ENCODE assay signal across 11 mouse cellular contexts in the genomic region with DNA sequence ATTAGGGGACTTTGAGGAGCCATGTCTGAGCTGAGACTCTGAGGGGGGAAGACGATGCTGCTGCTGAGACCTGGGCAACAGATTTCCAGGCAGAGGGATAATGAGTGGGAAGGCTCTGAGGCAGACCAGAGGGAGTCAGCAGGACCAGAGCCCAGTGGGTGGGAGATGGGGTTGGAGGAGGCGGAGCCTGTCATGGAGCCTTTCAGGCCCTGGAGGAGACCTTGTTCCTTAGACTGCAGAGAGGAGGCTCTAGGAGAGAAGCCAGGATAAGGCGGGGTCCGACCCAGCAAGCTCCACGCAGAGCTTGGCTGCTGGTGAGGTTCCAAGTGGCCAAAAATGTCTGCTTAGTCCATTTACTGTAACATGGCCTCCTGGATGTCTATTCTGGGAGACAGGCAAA. TPM values are rescaled to one million over a fixed set of nuclear protein-coding genes. Genes with fewer than 3 reads are reported as not detected.
DNase-seq lines count a peak whose midpoint lies in the region; ATAC-seq and TF ChIP-seq lines count a peak whose summit lies in the region.
"Had no signal": no experiment of that assay in that cellular context is flagged by ENCODE, and none has a peak within 500 bp of the region (broad histone marks: within the 10 kb centered on the region; RNA-seq: fewer than 3 reads in every experiment).

No protein-coding gene starts in this region.

- H3K27me3 ChIP-seq in embryonic facial prominence, embryonic 13.5 days = no peaks in the 10 kb centered on the region
- peaks cover 8% of the 10 kb centered on the region; the same call in 1 of the 2 replicates for H3K27me3 ChIP-seq in embryonic facial prominence, embryonic 10.5 days (replicated peaks; ENCODE audit: low read depth, poor library complexity, severe bottlenecking)
- H3K27me3 ChIP-seq in midbrain, postnatal 0 days (ENCODE audit: insufficient read depth, low read length) = no peaks in the 10 kb centered on the region
- H3K27me3 ChIP-seq in midbrain, embryonic 16.5 days (ENCODE audit: control insufficient read depth, insufficient read depth, low read depth, low read length) = no peaks in the 10 kb centered on the region
- no peaks in the 10 kb centered on the region; the same call in 1 of the 2 replicates for H3K27me3 ChIP-seq in heart, embryonic 14.5 days (ENCODE audit: control insufficient read depth, insufficient read depth, low read length)
- H3K27me3 ChIP-seq: neural tube, embryonic 12.5 days had no signal

- H3K36me3 ChIP-seq in embryonic facial prominence, embryonic 13.5 days = no peaks in the 10 kb centered on the region
- no peaks in the 10 kb centered on the region for H3K36me3 ChIP-seq in embryonic facial prominence, embryonic 10.5 days (replicated peaks)
- no peaks in the 10 kb centered on the region for H3K36me3 ChIP-seq in midbrain, postnatal 0 days (ENCODE audit: insufficient read depth, low read length)
- H3K36me3 ChIP-seq in midbrain, embryonic 16.5 days (ENCODE audit: control insufficient read depth, insufficient read depth, low read length) = no peaks in the 10 kb centered on the region
- no peaks in the 10 kb centered on the region for H3K36me3 ChIP-seq in heart, embryonic 14.5 days (ENCODE audit: control insufficient read depth, insufficient read depth, low read length)
- H3K36me3 ChIP-seq: neural tube, embryonic 12.5 days had no signal

- no peak for TF ChIP-seq CTCF in midbrain, postnatal 0 days (IDR thresholded peaks at IDR 0.05)

- 25% methylated on average over 5 of the region's 5 CpGs for WGBS in embryonic facial prominence, embryonic 13.5 days
- 21% methylated on average over 5 of the region's 5 CpGs for WGBS in embryonic facial prominence, embryonic 10.5 days
- WGBS in midbrain, postnatal 0 days = 23% methylated on average over 5 of the region's 5 CpGs
- 20% methylated on average over 5 of the region's 5 CpGs for WGBS in midbrain, embryonic 16.5 days
- 18% methylated on average over 5 of the region's 5 CpGs for WGBS in heart, embryonic 14.5 days

- ATAC-seq in embryonic facial prominence, embryonic 13.5 days (ENCODE audit: insufficient number of reproducible peaks, insufficient read depth, low FRiP score, low TSS enrichment, low read depth) = 0 out of 2 replicates have a peak, but pooled peaks have one; percentile 48
- ATAC-seq in midbrain, postnatal 0 days (ENCODE audit: low FRiP score) = no peak
- ATAC-seq in midbrain, embryonic 16.5 days = no peak
- ATAC-seq in heart, embryonic 14.5 days (ENCODE audit: insufficient number of reproducible peaks, insufficient read depth, low FRiP score, low read depth) = peak; percentile 39; the same call in 1 of the 2 replicates

- no peak for DNase-seq in embryonic facial prominence, embryonic 10.5 days (ENCODE audit: low spot score)
- peak; percentile 45 for DNase-seq in midbrain, postnatal 0 days (ENCODE audit: low spot score)
- DNase-seq in right cerebral cortex, postnatal 25 days = peak; percentile 22
- no peak for DNase-seq in spleen, postnatal 4 days (ENCODE audit: low spot score in 2 of 2)
- no peak for DNase-seq in yolk sac, embryonic 10.5 days (ENCODE audit: low spot score)

- H3K4me2 ChIP-seq in embryonic facial prominence, embryonic 13.5 days = no peak overlapping the region
- no peak overlapping the region for H3K4me2 ChIP-seq in midbrain, postnatal 0 days (ENCODE audit: low read depth, low read length, poor library complexity, severe bottlenecking)
- H3K4me2 ChIP-seq in midbrain, embryonic 16.5 days (ENCODE audit: low read length) = no peak overlapping the region
- H3K4me2 ChIP-seq in heart, embryonic 14.5 days (ENCODE audit: low read length) = peak overlapping the region; percentile 1; the same call in 1 of the 2 replicates
- H3K4me2 ChIP-seq: neural tube, embryonic 12.5 days had no signal

- H3K4me1 ChIP-seq in embryonic facial prominence, embryonic 13.5 days = peaks cover 13% of the 10 kb centered on the region
- H3K4me1 ChIP-seq in embryonic facial prominence, embryonic 10.5 days = peaks cover 15% of the 10 kb centered on the region
- no peaks in the 10 kb centered on the region for H3K4me1 ChIP-seq in midbrain, postnatal 0 days (ENCODE audit: insufficient read depth, low read length)
- H3K4me1 ChIP-seq in midbrain, embryonic 16.5 days (ENCODE audit: control insufficient read depth, insufficient read depth, low read length) = peaks cover 5% of the 10 kb centered on the region
- peaks cover 7 to 12% of the 10 kb centered on the region in 2 experiments for H3K4me1 ChIP-seq in heart, embryonic 14.5 days (ENCODE audit: control insufficient read depth in 2 of 2, insufficient read depth in 2 of 2, low read length in 2 of 2)

- peak overlapping the region; percentile 33; the same call in 1 of the 2 replicates for H3K27ac ChIP-seq in embryonic facial prominence, embryonic 13.5 days
- no peak overlapping the region for H3K27ac ChIP-seq in embryonic facial prominence, embryonic 10.5 days (replicated peaks)
- H3K27ac ChIP-seq in midbrain, postnatal 0 days (ENCODE audit: low read depth, low read length) = no peak overlapping the region
- H3K27ac ChIP-seq in midbrain, embryonic 16.5 days (ENCODE audit: low read length) = no peak overlapping the region
- H3K27ac ChIP-seq in heart, embryonic 14.5 days (replicated peaks in 1 of 2; ENCODE audit: control insufficient read depth in 1 of 2, insufficient read depth in 1 of 2, low read depth in 2 of 2, low read length in 2 of 2) = 0 out of 4 replicates have a peak overlapping the region, but pooled peaks of 1 of the 2 experiments have one; percentile 19
- H3K27ac ChIP-seq: neural tube, embryonic 12.5 days had no signal

- 0 out of 2 replicates have a peak overlapping the region, but pooled peaks have one; percentile 17 for H3K9ac ChIP-seq in embryonic facial prominence, embryonic 13.5 days
- no peak overlapping the region for H3K9ac ChIP-seq in midbrain, postnatal 0 days (replicated peaks; ENCODE audit: low read length, poor library complexity, severe bottlenecking)
- H3K9ac ChIP-seq in midbrain, embryonic 16.5 days (ENCODE audit: low read depth, low read length) = no peak overlapping the region
- H3K9ac ChIP-seq in heart, embryonic 14.5 days (ENCODE audit: low read length) = no peak overlapping the region
- H3K9ac ChIP-seq: neural tube, embryonic 12.5 days had no signal

- H3K4me3 ChIP-seq in embryonic facial prominence, embryonic 13.5 days = no peak overlapping the region
- H3K4me3 ChIP-seq in embryonic facial prominence, embryonic 10.5 days = no peak overlapping the region
- no peak overlapping the region for H3K4me3 ChIP-seq in midbrain, postnatal 0 days (ENCODE audit: low read depth, low read length)
- H3K4me3 ChIP-seq in midbrain, embryonic 16.5 days (ENCODE audit: low read depth, low read length) = no peak overlapping the region
- H3K4me3 ChIP-seq in heart, embryonic 14.5 days (ENCODE audit: control insufficient read depth in 1 of 2, insufficient read depth in 1 of 2, low read depth in 1 of 2, low read length in 2 of 2) = no peak overlapping the region
- H3K4me3 ChIP-seq: neural tube, embryonic 12.5 days had no signal

- H3K9me3 ChIP-seq in embryonic facial prominence, embryonic 13.5 days = no peaks in the 10 kb centered on the region
- no peaks in the 10 kb centered on the region; the same call in 1 of the 2 replicates for H3K9me3 ChIP-seq in embryonic facial prominence, embryonic 10.5 days
- H3K9me3 ChIP-seq in midbrain, postnatal 0 days (ENCODE audit: low read length) = no peaks in the 10 kb centered on the region
- no peaks in the 10 kb centered on the region for H3K9me3 ChIP-seq in midbrain, embryonic 16.5 days (replicated peaks; ENCODE audit: control insufficient read depth, low read length, poor library complexity, severe bottlenecking)
- 0 out of 2 replicates have a peak, but pooled peaks cover 2% of the 10 kb centered on the region for H3K9me3 ChIP-seq in heart, embryonic 14.5 days (ENCODE audit: control insufficient read depth, low read length)
- H3K9me3 ChIP-seq: neural tube, embryonic 12.5 days had no signal

RNA-seq across cellular contexts. Expression of gene Cbx6, which starts 12.6 kb away (rescaled TPM):
- 54.7 and 56.7 TPM in 2 replicates for polyA plus RNA-seq in embryonic facial prominence, embryonic 13.5 days (2015; fragmentation: Nextera tagmentation; extraction: Ambion mirVana)
- 16.1 and 18.1 TPM in 2 replicates for polyA plus RNA-seq in embryonic facial prominence, embryonic 10.5 days (2016; fragmentation: Nextera tagmentation; extraction: Ambion mirVana)
- 109 and 118 TPM in 2 replicates for total RNA-seq in midbrain, postnatal 0 days (2014; rRNA removed)
- 65.0 and 70.6 TPM in 2 replicates for polyA plus RNA-seq in midbrain, postnatal 0 days (2015; fragmentation: Nextera tagmentation; extraction: Ambion mirVana)
- polyA plus RNA-seq in midbrain, embryonic 16.5 days (2015; fragmentation: Nextera tagmentation; extraction: Ambion mirVana) = 73.2 and 73.7 TPM in 2 replicates
- polyA plus RNA-seq in heart, embryonic 14.5 days (2014; fragmentation: Nextera tagmentation; extraction: Ambion mirVana) = 23.1 and 33.0 TPM in 2 replicates

RNA-seq across cellular contexts. Expression of gene Npcd, which starts 13.1 kb away (rescaled TPM):
- polyA plus RNA-seq in embryonic facial prominence, embryonic 13.5 days (2015; fragmentation: Nextera tagmentation; extraction: Ambion mirVana) = 0.32 and 0.39 TPM in 2 replicates
- polyA plus RNA-seq in embryonic facial prominence, embryonic 10.5 days (2016; fragmentation: Nextera tagmentation; extraction: Ambion mirVana) = not detected in 2 replicates
- 8.2 and 12.1 TPM in 2 replicates for total RNA-seq in midbrain, postnatal 0 days (2014; rRNA removed)
- polyA plus RNA-seq in midbrain, postnatal 0 days (2015; fragmentation: Nextera tagmentation; extraction: Ambion mirVana) = 3.2 and 4.6 TPM in 2 replicates
- polyA plus RNA-seq in midbrain, embryonic 16.5 days (2015; fragmentation: Nextera tagmentation; extraction: Ambion mirVana) = 0.74 and 1.3 TPM in 2 replicates
- polyA plus RNA-seq in heart, embryonic 14.5 days (2014; fragmentation: Nextera tagmentation; extraction: Ambion mirVana) = 0.54 TPM in 1 of 2 replicates, not detected in the other
- total RNA-seq: common myeloid progenitor, adult 5-6 weeks had no signal
- polyA plus RNA-seq: C2C12 had no signal

RNA-seq across cellular contexts. Expression of gene Nptxr, which starts 42.5 kb away (rescaled TPM):
- polyA plus RNA-seq in embryonic facial prominence, embryonic 13.5 days (2015; fragmentation: Nextera tagmentation; extraction: Ambion mirVana) = 4.7 and 5.4 TPM in 2 replicates
- 1.8 and 2.2 TPM in 2 replicates for polyA plus RNA-seq in embryonic facial prominence, embryonic 10.5 days (2016; fragmentation: Nextera tagmentation; extraction: Ambion mirVana)
- 254 and 288 TPM in 2 replicates for total RNA-seq in midbrain, postnatal 0 days (2014; rRNA removed)
- polyA plus RNA-seq in midbrain, postnatal 0 days (2015; fragmentation: Nextera tagmentation; extraction: Ambion mirVana) = 84.2 and 97.8 TPM in 2 replicates
- polyA plus RNA-seq in midbrain, embryonic 16.5 days (2015; fragmentation: Nextera tagmentation; extraction: Ambion mirVana) = 55.0 and 62.1 TPM in 2 replicates
- 0.70 and 1.3 TPM in 2 replicates for polyA plus RNA-seq in heart, embryonic 14.5 days (2014; fragmentation: Nextera tagmentation; extraction: Ambion mirVana)

RNA-seq across cellular contexts. Expression of gene Apobec3, which starts 44.4 kb away (rescaled TPM):
- 11.0 and 13.1 TPM in 2 replicates for polyA plus RNA-seq in embryonic facial prominence, embryonic 13.5 days (2015; fragmentation: Nextera tagmentation; extraction: Ambion mirVana)
- polyA plus RNA-seq in embryonic facial prominence, embryonic 10.5 days (2016; fragmentation: Nextera tagmentation; extraction: Ambion mirVana) = 7.7 and 8.4 TPM in 2 replicates
- 3.4 and 5.4 TPM in 2 replicates for total RNA-seq in midbrain, postnatal 0 days (2014; rRNA removed)
- 3.3 and 3.4 TPM in 2 replicates for polyA plus RNA-seq in midbrain, postnatal 0 days (2015; fragmentation: Nextera tagmentation; extraction: Ambion mirVana)
- 3.8 and 4.2 TPM in 2 replicates for polyA plus RNA-seq in midbrain, embryonic 16.5 days (2015; fragmentation: Nextera tagmentation; extraction: Ambion mirVana)
- polyA plus RNA-seq in heart, embryonic 14.5 days (2014; fragmentation: Nextera tagmentation; extraction: Ambion mirVana) = 12.9 and 13.3 TPM in 2 replicates

Comparison
In these comparisons a context has a peak if more than half of its experiments do, and no peak if none do; other contexts are left out.
1. ATAC-seq: peak in embryonic facial prominence, embryonic 13.5 days (single experiment) and heart, embryonic 14.5 days (single experiment); none in midbrain, postnatal 0 days (single experiment) and midbrain, embryonic 16.5 days (single experiment).
2. DNase-seq: peak in midbrain, postnatal 0 days (single experiment) and right cerebral cortex, postnatal 25 days (single experiment); none in embryonic facial prominence, embryonic 10.5 days (single experiment), spleen, postnatal 4 days (0 of 2) and yolk sac, embryonic 10.5 days (single experiment).